In genomic region chr2:163716853-163717252, GRCm38 (mm10) we compare ENCODE assay signal across 9 mouse cellular contexts. TPM values are rescaled to one million over a fixed set of nuclear protein-coding genes. Genes with fewer than 3 reads are reported as not detected.
DNase-seq lines count a peak whose midpoint lies in the region; ATAC-seq lines count a peak whose summit lies in the region.
"Had no signal": no experiment of that assay in that cellular context is flagged by ENCODE, and none has a peak within 500 bp of the region (broad histone marks: within the 10 kb centered on the region; RNA-seq: fewer than 3 reads in every experiment).

No protein-coding gene starts in this region.

- no peaks in the 10 kb centered on the region for H3K9me3 ChIP-seq in heart, embryonic 12.5 days (replicated peaks)
- H3K9me3 ChIP-seq in embryonic facial prominence, embryonic 15.5 days (replicated peaks) = no peaks in the 10 kb centered on the region
- H3K9me3 ChIP-seq: lung, embryonic 15.5 days had no signal

- no peaks in the 10 kb centered on the region for H3K27me3 ChIP-seq in heart, embryonic 12.5 days (replicated peaks)
- no peaks in the 10 kb centered on the region for H3K27me3 ChIP-seq in embryonic facial prominence, embryonic 15.5 days
- H3K27me3 ChIP-seq: lung, embryonic 15.5 days had no signal

- no peak overlapping the region for H3K4me3 ChIP-seq in heart, embryonic 12.5 days
- H3K4me3 ChIP-seq in embryonic facial prominence, embryonic 15.5 days (replicated peaks) = no peak overlapping the region
- H3K4me3 ChIP-seq in macrophage (ENCODE audit: inconsistent target) = no peak overlapping the region
- H3K4me3 ChIP-seq: lung, embryonic 15.5 days had no signal

- H3K4me2 ChIP-seq in heart, embryonic 12.5 days = peak overlapping the region; percentile 18; the same call in 1 of the 2 replicates
- no peak overlapping the region for H3K4me2 ChIP-seq in embryonic facial prominence, embryonic 15.5 days (replicated peaks)
- H3K4me2 ChIP-seq: lung, embryonic 15.5 days had no signal

- H3K4me1 ChIP-seq in heart, embryonic 12.5 days (replicated peaks) = peaks cover 53% of the 10 kb centered on the region
- H3K4me1 ChIP-seq in embryonic facial prominence, embryonic 15.5 days = peaks cover 26% of the 10 kb centered on the region

- no peak for ATAC-seq in heart, embryonic 12.5 days (ENCODE audit: insufficient number of reproducible peaks, low FRiP score)
- no peak for ATAC-seq in embryonic facial prominence, embryonic 15.5 days (ENCODE audit: insufficient number of reproducible peaks, low FRiP score, low TSS enrichment, low read depth)
- ATAC-seq in cerebellum, adult (ENCODE audit: insufficient number of reproducible peaks, low FRiP score, low TSS enrichment) = no peak

- H3K9ac ChIP-seq in heart, embryonic 12.5 days = no peak overlapping the region
- no peak overlapping the region for H3K9ac ChIP-seq in embryonic facial prominence, embryonic 15.5 days
- H3K9ac ChIP-seq: lung, embryonic 15.5 days had no signal

- DNase-seq in heart, postnatal 14 days = no peak
- DNase-seq in MN1 (ENCODE audit: low spot score) = peak; percentile 83
- no peak for DNase-seq in right cerebral cortex, postnatal 14 days
- no peak for DNase-seq in urinary bladder, adult 2 months (ENCODE audit: low spot score)

- peaks cover 9% of the 10 kb centered on the region; the same call in 1 of the 2 replicates for H3K36me3 ChIP-seq in heart, embryonic 12.5 days
- H3K36me3 ChIP-seq in embryonic facial prominence, embryonic 15.5 days = 0 out of 2 replicates have a peak, but pooled peaks cover 9% of the 10 kb centered on the region
- H3K36me3 ChIP-seq in macrophage (ENCODE audit: inconsistent target) = peaks cover 7% of the 10 kb centered on the region; the same call in 1 of the 2 replicates
- H3K36me3 ChIP-seq: lung, embryonic 15.5 days had no signal

- peaks cover 7% of the 10 kb centered on the region; the same call in 1 of the 2 replicates for H3K79me2 ChIP-seq in macrophage (ENCODE audit: inconsistent target)

- WGBS in heart, embryonic 12.5 days = 37% methylated on average over 6 of the region's 6 CpGs
- WGBS in embryonic facial prominence, embryonic 15.5 days = 19% methylated on average over 6 of the region's 6 CpGs
- 51% methylated on average over 6 of the region's 6 CpGs for WGBS in macrophage (ENCODE audit: missing documents)

- H3K27ac ChIP-seq in heart, embryonic 12.5 days (ENCODE audit: poor library complexity, severe bottlenecking) = peak overlapping the region; percentile 86
- H3K27ac ChIP-seq in embryonic facial prominence, embryonic 15.5 days (replicated peaks) = peak overlapping the region; percentile 56
- peak overlapping the region; percentile 45 for H3K27ac ChIP-seq in macrophage
- H3K27ac ChIP-seq: lung, embryonic 15.5 days had no signal

- intact Hi-C loops in heart, postnatal 14 days (cut with DNase I) = no loop called here

RNA-seq across cellular contexts. Expression of gene Ada, which starts 33.2 kb away (rescaled TPM):
- 3.6 and 3.7 TPM in 2 replicates for polyA plus RNA-seq in heart, embryonic 12.5 days (2016; fragmentation: Nextera tagmentation; extraction: Ambion mirVana)
- 1 to 10 TPM; 1.2 to 3.2 TPM for total RNA-seq in heart, postnatal 14 days (2021)
- polyA plus RNA-seq in embryonic facial prominence, embryonic 15.5 days (2015; fragmentation: Nextera tagmentation; extraction: Ambion mirVana) = 8.1 and 8.4 TPM in 2 replicates
- 1 to 10 TPM in 13 of 26 experiments, under 1 TPM in 4, not detected in 9; 0.37 to 4.3 (median 2.0) TPM for total RNA-seq in macrophage (2018; cell fraction: chromatin; rRNA removed)
- 1 to 10 TPM; 2.5 to 5.5 (median 3.4) TPM for total RNA-seq in macrophage (2018; cell fraction: cytosol; rRNA removed)
- total RNA-seq in macrophage (2018; cell fraction: nucleus; rRNA removed) = 1 to 10 TPM in 15 of 26 experiments, under 1 TPM in 8, not detected in 3; 0.60 to 4.1 (median 1.5) TPM
- 2.6 to 5.6 TPM (median 3.4 TPM) in 3 replicates for polyA plus RNA-seq in macrophage (2018)
- 8.7 and 9.5 TPM in 2 replicates for polyA plus RNA-seq in urinary bladder, adult 2 months (2012; rRNA removed)

RNA-seq across cellular contexts. Expression of gene Pkig, which starts 58.7 kb away (rescaled TPM):
- 233 and 241 TPM in 2 replicates for polyA plus RNA-seq in heart, embryonic 12.5 days (2016; fragmentation: Nextera tagmentation; extraction: Ambion mirVana)
- 100 to 1,000 TPM; 183 to 188 TPM for total RNA-seq in heart, postnatal 14 days (2021)
- polyA plus RNA-seq in embryonic facial prominence, embryonic 15.5 days (2015; fragmentation: Nextera tagmentation; extraction: Ambion mirVana) = 152 and 155 TPM in 2 replicates
- 10 to 100 TPM in 19 of 26 experiments, 1 to 10 TPM in 7; 2.4 to 30.8 (median 18.1) TPM for total RNA-seq in macrophage (2018; cell fraction: chromatin; rRNA removed)
- 10 to 100 TPM; 42.4 to 74.6 (median 56.6) TPM for total RNA-seq in macrophage (2018; cell fraction: cytosol; rRNA removed)
- 10 to 100 TPM; 12.2 to 39.2 (median 23.1) TPM for total RNA-seq in macrophage (2018; cell fraction: nucleus; rRNA removed)
- polyA plus RNA-seq in macrophage (2018) = 39.4 to 69.2 TPM (median 46.2 TPM) in 3 replicates
- polyA plus RNA-seq in urinary bladder, adult 2 months (2012; rRNA removed) = 83.9 and 114 TPM in 2 replicates
